Comparison of ENCODE assay signal across 8 mouse cellular contexts in the genomic region with DNA sequence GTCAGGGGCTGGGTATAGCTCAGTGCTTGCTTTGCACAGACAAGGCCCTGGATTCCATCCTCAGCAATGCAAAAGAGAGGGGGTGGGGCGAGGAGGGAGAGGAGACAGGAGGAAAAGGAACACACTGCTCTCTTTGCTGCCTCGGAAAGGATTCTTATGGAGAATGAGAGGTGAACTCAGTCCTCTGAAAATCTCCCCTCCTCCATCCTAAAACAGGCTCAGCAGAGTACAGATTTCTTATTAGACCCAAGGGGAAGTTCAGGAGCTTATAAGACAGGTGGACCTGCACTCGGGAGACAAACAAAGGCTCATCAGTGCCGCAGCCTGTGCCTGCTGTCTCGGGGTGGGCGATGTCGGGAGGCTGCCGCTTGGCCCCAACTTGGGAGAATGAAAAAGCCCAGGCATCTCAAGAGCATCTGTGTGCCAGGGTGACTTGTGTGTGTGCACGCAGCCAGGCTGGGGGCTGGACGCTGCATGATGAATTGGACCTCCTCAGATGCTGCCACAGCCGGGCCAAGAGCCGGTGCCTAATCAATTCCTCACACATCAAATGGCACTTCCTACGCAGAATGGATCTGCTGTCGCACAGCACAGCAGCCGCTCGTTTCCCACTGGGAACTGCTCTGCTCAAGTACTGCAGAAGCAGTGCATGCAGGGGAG. TPM values are rescaled to one million over a fixed set of nuclear protein-coding genes. Genes with fewer than 3 reads are reported as not detected.
DNase-seq lines count a peak whose midpoint lies in the region; ATAC-seq and TF ChIP-seq lines count a peak whose summit lies in the region.

No protein-coding gene starts in this region.

- H3K9ac ChIP-seq in hindbrain, embryonic 14.5 days: peak overlapping the region; percentile 59
- H3K9ac ChIP-seq in limb, embryonic 12.5 days (replicated peaks): peak overlapping the region; percentile 37

- no peak for TF ChIP-seq CTCF in cerebellum, adult 2 months (IDR thresholded peaks at IDR 0.05; ENCODE audit: borderline replicate concordance, insufficient read depth, low read depth, low read length)

- H3K9me3 ChIP-seq in hindbrain, embryonic 14.5 days (ENCODE audit: control insufficient read depth, low read length): no peaks in the 10 kb centered on the region
- H3K9me3 ChIP-seq in limb, embryonic 12.5 days: no peaks in the 10 kb centered on the region

- no peaks in the 10 kb centered on the region for H3K36me3 ChIP-seq in hindbrain, embryonic 14.5 days (replicated peaks; ENCODE audit: control insufficient read depth, insufficient read depth)
- no peaks in the 10 kb centered on the region for H3K36me3 ChIP-seq in limb, embryonic 12.5 days

- DNase-seq in cerebellum, adult 2 months: peak; percentile 15 to 29
- no peak for DNase-seq in cerebellum, adult 9-11 months
- peak; percentile 55 for DNase-seq in embryo, embryonic 10 days (ENCODE audit: low spot score)
- DNase-seq in hindbrain, embryonic 14.5 days (ENCODE audit: low spot score): peak; percentile 67
- DNase-seq in right cerebral cortex, postnatal 4 days: peak; percentile 52
- DNase-seq in MN1 (ENCODE audit: low spot score): no peak

- peak overlapping the region; percentile 54 for H3K4me2 ChIP-seq in hindbrain, embryonic 14.5 days (replicated peaks)
- peak overlapping the region; percentile 45 for H3K4me2 ChIP-seq in limb, embryonic 12.5 days

- WGBS in cerebellum, adult 2 months: 17% methylated on average over 16 of the region's 16 CpGs
- under 1% methylated on average over 16 of the region's 16 CpGs for WGBS in hindbrain, embryonic 14.5 days
- 9% methylated on average over 16 of the region's 16 CpGs for WGBS in limb, embryonic 12.5 days

- no peak overlapping the region for H3K27ac ChIP-seq in cerebellum, adult 2 months (ENCODE audit: insufficient read depth, low read length)
- H3K27ac ChIP-seq in hindbrain, embryonic 14.5 days: peak overlapping the region; percentile 98
- peak overlapping the region; percentile 17; the same call in 1 of the 2 replicates for H3K27ac ChIP-seq in limb, embryonic 12.5 days

- no peak for TF ChIP-seq POLR2A in cerebellum, adult 2 months (IDR thresholded peaks at IDR 0.05; ENCODE audit: borderline replicate concordance, insufficient read depth, low read length)

- H3K4me1 ChIP-seq in cerebellum, adult 2 months (ENCODE audit: control insufficient read depth, insufficient read depth, low read length): peaks cover 4% of the 10 kb centered on the region; the same call in 1 of the 2 replicates
- peaks cover 20% of the 10 kb centered on the region for H3K4me1 ChIP-seq in hindbrain, embryonic 14.5 days (replicated peaks; ENCODE audit: control insufficient read depth, insufficient read depth, low read length)
- H3K4me1 ChIP-seq in limb, embryonic 12.5 days (replicated peaks): peaks cover 15% of the 10 kb centered on the region

- no peaks in the 10 kb centered on the region for H3K27me3 ChIP-seq in cerebellum, adult 2 months (ENCODE audit: control insufficient read depth, insufficient read depth, low read length)
- H3K27me3 ChIP-seq in hindbrain, embryonic 14.5 days (ENCODE audit: control insufficient read depth, insufficient read depth, low read length): no peaks in the 10 kb centered on the region
- peaks cover 3% of the 10 kb centered on the region for H3K27me3 ChIP-seq in limb, embryonic 12.5 days

- H3K4me3 ChIP-seq in cerebellum, adult 2 months (replicated peaks; ENCODE audit: insufficient read depth, low read depth, low read length): no peak overlapping the region
- H3K4me3 ChIP-seq in hindbrain, embryonic 14.5 days (replicated peaks; ENCODE audit: low read length): peak overlapping the region; percentile 9; the same call in 1 of the 2 replicates
- peak overlapping the region; percentile 2 for H3K4me3 ChIP-seq in limb, embryonic 12.5 days (replicated peaks)

- ATAC-seq in hindbrain, embryonic 14.5 days (ENCODE audit: low FRiP score): peak; percentile 90
- ATAC-seq in limb, embryonic 12.5 days (ENCODE audit: insufficient number of reproducible peaks, insufficient read depth, low FRiP score, low TSS enrichment, low read depth): no peak
- no peak for ATAC-seq in erythroid progenitor cell, adult 5-6 weeks (replicated peaks; ENCODE audit: low FRiP score, poor library complexity, severe bottlenecking)

RNA-seq across cellular contexts. Expression of gene Drc3, which starts 31.8 kb away (rescaled TPM):
- polyA plus RNA-seq in cerebellum, adult 2 months (2012; rRNA removed): 7.1 and 8.0 TPM in 2 replicates
- polyA plus RNA-seq in hindbrain, embryonic 14.5 days (2014; fragmentation: Nextera tagmentation; extraction: Ambion mirVana): 6.1 and 6.9 TPM in 2 replicates
- polyA plus RNA-seq in limb, embryonic 12.5 days (2016; fragmentation: Nextera tagmentation; extraction: Ambion mirVana): 2.1 and 2.9 TPM in 2 replicates
- not detected in 2 replicates for total RNA-seq in erythroid progenitor cell, adult 5-6 weeks (2015; ENCODE audit: low replicate concordance)
- total RNA-seq in erythroid progenitor cell, adult 5-6 weeks (2017; ENCODE audit: low replicate concordance): not detected in 2 replicates

RNA-seq across cellular contexts. Expression of gene Gid4, which starts 32.1 kb away (rescaled TPM):
- 39.1 and 41.6 TPM in 2 replicates for polyA plus RNA-seq in cerebellum, adult 2 months (2012; rRNA removed)
- polyA plus RNA-seq in hindbrain, embryonic 14.5 days (2014; fragmentation: Nextera tagmentation; extraction: Ambion mirVana): 25.8 and 26.5 TPM in 2 replicates
- polyA plus RNA-seq in limb, embryonic 12.5 days (2016; fragmentation: Nextera tagmentation; extraction: Ambion mirVana): 28.0 and 29.3 TPM in 2 replicates
- 6.8 and 12.6 TPM in 2 replicates for total RNA-seq in erythroid progenitor cell, adult 5-6 weeks (2015; ENCODE audit: low replicate concordance)
- total RNA-seq in erythroid progenitor cell, adult 5-6 weeks (2017; ENCODE audit: low replicate concordance): 8.2 and 13.0 TPM in 2 replicates

RNA-seq across cellular contexts. Expression of gene Tom1l2, which starts 32.2 kb away (rescaled TPM):
- polyA plus RNA-seq in cerebellum, adult 2 months (2012; rRNA removed): 176 and 180 TPM in 2 replicates
- 47.3 and 49.0 TPM in 2 replicates for polyA plus RNA-seq in hindbrain, embryonic 14.5 days (2014; fragmentation: Nextera tagmentation; extraction: Ambion mirVana)
- 21.6 and 24.3 TPM in 2 replicates for polyA plus RNA-seq in limb, embryonic 12.5 days (2016; fragmentation: Nextera tagmentation; extraction: Ambion mirVana)
- total RNA-seq in erythroid progenitor cell, adult 5-6 weeks (2015; ENCODE audit: low replicate concordance): 3.8 and 9.7 TPM in 2 replicates
- 3.6 and 3.9 TPM in 2 replicates for total RNA-seq in erythroid progenitor cell, adult 5-6 weeks (2017; ENCODE audit: low replicate concordance)

RNA-seq across cellular contexts. Expression of gene Atpaf2, which starts 33.4 kb away (rescaled TPM):
- 31.3 and 33.4 TPM in 2 replicates for polyA plus RNA-seq in cerebellum, adult 2 months (2012; rRNA removed)
- 39.8 and 44.4 TPM in 2 replicates for polyA plus RNA-seq in hindbrain, embryonic 14.5 days (2014; fragmentation: Nextera tagmentation; extraction: Ambion mirVana)
- polyA plus RNA-seq in limb, embryonic 12.5 days (2016; fragmentation: Nextera tagmentation; extraction: Ambion mirVana): 52.6 and 55.9 TPM in 2 replicates
- 11.9 and 12.2 TPM in 2 replicates for total RNA-seq in erythroid progenitor cell, adult 5-6 weeks (2015; ENCODE audit: low replicate concordance)
- total RNA-seq in erythroid progenitor cell, adult 5-6 weeks (2017; ENCODE audit: low replicate concordance): 21.1 and 31.8 TPM in 2 replicates

Comparison
In these comparisons a context has a peak if more than half of its experiments do, and no peak if none do; other contexts are left out.
1. DNase-seq: peak in cerebellum, adult 2 months (2 of 2), embryo, embryonic 10 days (single experiment), hindbrain, embryonic 14.5 days (single experiment) and right cerebral cortex, postnatal 4 days (single experiment); none in cerebellum, adult 9-11 months (single experiment) and MN1 (single experiment).